Mouse (Mus musculus) neural tube, embryonic 14.5 days (tissue): ENCODE measurements around the gene Cr1l. TPM values are rescaled to one million over a fixed set of nuclear protein-coding genes. Genes with fewer than 3 reads are reported as not detected.

ENCODE experiments used
- ATAC-seq: fragments of 200-750 bp; cut with Nextera tagmentation; 2 replicates; pipeline ENCODE4 v1.8.0; 2017; ENCODE audit warnings: low read depth, mild to moderate bottlenecking, moderate TSS enrichment, moderate library complexity
- H3K27ac ChIP-seq: fragments of 300-500 bp; sonication (generic); 2 replicates; pipeline ENCODE4 v1.5.1; 2014; ENCODE audit warnings: low read depth, mild to moderate bottlenecking, control low read depth, low read length, moderate library complexity, mixed read lengths
- H3K27me3 ChIP-seq: fragments of 300-500 bp; sonication (generic); 2 replicates; pipeline ENCODE4 v1.6.1; 2014; ENCODE audit warnings: low read length; ENCODE audit not compliant: control insufficient read depth, insufficient read depth
- H3K36me3 ChIP-seq: fragments of 300-500 bp; sonication (generic); 2 replicates; pipeline ENCODE4 v1.6.1; 2014; ENCODE audit warnings: low read length, mixed read lengths; ENCODE audit not compliant: control insufficient read depth, insufficient read depth
- H3K4me1 ChIP-seq: fragments of 300-500 bp; sonication (generic); 2 replicates; pipeline ENCODE4 v1.6.1; 2014; ENCODE audit warnings: low read length; ENCODE audit not compliant: control insufficient read depth, insufficient read depth
- H3K4me2 ChIP-seq: fragments of 300-500 bp; sonication (generic); 2 replicates; pipeline ENCODE4 v1.6.1; 2014; ENCODE audit warnings: mild to moderate bottlenecking, low read depth, low read length, control low read depth
- H3K4me3 ChIP-seq: fragments of 300-500 bp; sonication (generic); 2 replicates; pipeline ENCODE4 v1.5.1; 2014; ENCODE audit warnings: low read depth, low read length, control low read depth, mixed read lengths
- H3K9ac ChIP-seq: fragments of 300-500 bp; sonication (generic); replicated peaks from 2 replicates; pipeline ENCODE4 v1.6.1; 2014; ENCODE audit warnings: low read depth, mild to moderate bottlenecking, control low read depth, low read length, mixed read lengths
- H3K9me3 ChIP-seq: fragments of 300-500 bp; sonication (generic); 2 replicates; pipeline ENCODE4 v1.6.1; 2016; ENCODE audit warnings: low read length; ENCODE audit not compliant: control insufficient read depth
- WGBS: fragments of 180-500 bp; shearing (Covaris S2); extraction: QIAGEN DNeasy Blood & Tissue Kit; methylation state at CpG from one replicate; pipeline ENCODE4 v1.1.7; 2014; 5-methylcytosine and 5-hydroxymethylcytosine counted together
- polyA plus RNA-seq: library from polyadenylated mRNA; unstranded; fragments of >200 nt; fragmentation: Nextera tagmentation; extraction: Ambion mirVana; gene quantifications from 2 replicates; pipeline ENCODE4 v1.2.1, GENCODE M21; 2014

Gene Cr1l
- 34.8 and 35.6 TPM in 2 replicates for polyA plus RNA-seq

DNA sequence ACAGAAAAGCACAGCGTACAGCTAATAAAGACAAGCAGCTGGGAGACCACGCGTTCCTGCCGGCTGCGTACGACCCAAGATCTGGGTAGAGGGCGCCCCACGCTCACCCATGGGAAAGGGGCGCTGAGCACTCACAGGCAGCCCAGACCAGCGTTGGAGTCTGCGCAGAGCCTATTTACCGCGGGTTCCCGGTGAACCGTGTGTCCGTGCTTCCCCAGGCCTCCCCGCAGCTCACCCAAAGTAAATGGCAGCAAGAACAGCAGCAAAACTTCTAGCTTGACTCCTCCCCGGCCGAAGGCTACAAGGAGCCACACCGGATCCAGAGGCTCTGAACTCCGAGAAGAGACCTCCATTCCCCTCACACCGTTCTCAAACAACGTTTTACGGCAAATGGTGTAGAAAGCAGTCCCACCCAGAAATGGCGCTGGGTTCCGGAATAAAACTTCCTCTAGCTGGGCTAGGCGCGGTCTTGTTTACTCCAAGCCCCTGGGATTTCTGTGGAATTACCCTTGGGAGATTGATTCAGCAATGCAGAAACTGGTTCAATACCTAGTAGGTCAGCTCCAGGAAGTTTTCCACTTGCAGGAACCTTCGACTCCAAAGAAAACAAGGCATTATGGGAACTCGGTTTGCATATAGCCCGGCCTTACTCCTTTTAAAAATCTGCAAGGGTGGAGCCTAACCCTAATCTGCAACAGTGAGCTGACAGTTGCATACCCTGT, at the start of gene Cr1l:
Gene Cr1l, minus strand, starts transcription at position 634 of the 722 bp plus-strand sequence.
- Histone ChIP-seq H3K36me3 (peaks cover 4% of the 10 kb centered on the region; the same call in 1 of the 2 replicates), H3K27ac (peak within 1 kb of the TSS; percentile 91), H3K9ac (peak within 1 kb of the TSS; percentile 69), H3K27me3 (no peaks in the 10 kb centered on the region), H3K4me3 (peak within 1 kb of the TSS; percentile 53), H3K4me2 (peak within 1 kb of the TSS; percentile 62), H3K4me1 (peaks cover 8% of the 10 kb centered on the region; the same call in 1 of the 2 replicates), H3K9me3 (no peaks in the 10 kb centered on the region)
- under 1% methylated on average over 31 of the region's 31 CpGs for WGBS
- peak; percentile 100 for ATAC-seq

DNA sequence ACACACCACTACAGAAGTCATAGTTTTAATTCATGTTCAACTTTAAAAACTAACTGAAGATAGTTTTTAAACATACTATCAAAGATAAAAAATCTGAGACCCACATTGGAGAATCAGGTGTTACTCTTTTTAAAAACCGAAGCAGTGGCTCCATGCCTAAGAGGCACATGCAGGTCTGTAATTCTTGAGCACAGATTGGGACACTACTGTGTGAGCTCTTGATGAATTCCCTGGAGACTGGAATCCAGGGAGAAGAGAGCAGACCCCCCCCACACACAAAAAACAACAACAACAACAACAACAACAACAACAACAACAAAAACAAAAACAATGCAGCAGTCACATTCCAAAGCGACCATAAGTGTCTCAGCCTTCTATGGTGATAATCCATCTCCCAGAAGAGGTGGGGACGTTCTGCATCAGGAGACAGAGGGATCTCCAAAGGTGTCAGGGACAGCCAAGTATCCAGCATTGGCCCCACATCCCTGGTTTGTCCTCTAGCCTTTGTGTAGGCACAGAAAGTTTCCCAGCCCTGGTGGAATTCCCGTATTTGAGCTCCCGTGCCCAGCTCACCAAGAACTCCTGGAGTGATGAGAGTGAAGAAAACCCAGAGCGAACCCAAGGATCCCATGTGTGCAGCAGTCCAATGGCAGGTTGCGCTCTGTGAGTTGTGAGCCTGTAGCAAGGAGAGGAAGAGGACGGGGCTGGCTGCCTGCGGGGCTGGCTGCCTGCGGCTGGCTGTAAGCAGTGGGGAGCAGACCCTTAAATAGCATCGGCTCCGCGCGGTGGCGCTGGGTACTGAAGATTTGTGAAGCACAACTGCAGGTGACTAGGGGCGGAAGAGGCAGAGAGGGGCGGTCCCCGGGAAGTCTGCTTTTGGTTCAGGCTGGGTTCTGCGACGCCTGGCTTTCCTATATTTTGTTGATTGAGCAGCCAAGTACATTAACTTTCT, 44.9 kb upstream of the Cr1l start, which contains the start of gene Cr2:
Gene Cr2, minus strand, starts transcription at position 737 of the 952 bp plus-strand sequence.
- Histone ChIP-seq H3K27me3 (no peaks in the 10 kb centered on the region), H3K9ac (peak within 1 kb of the TSS; percentile 21; the same call in 1 of the 2 replicates), H3K9me3 (no peaks in the 10 kb centered on the region), H3K4me3 (peak within 1 kb of the TSS; percentile 16; the same call in 1 of the 2 replicates), H3K27ac (no peak within 1 kb of the TSS), H3K4me2 (peak within 1 kb of the TSS; percentile 53), H3K4me1 (no peaks in the 10 kb centered on the region), H3K36me3 (no peaks in the 10 kb centered on the region)
- WGBS, result 8% methylated on average over 20 of the region's 20 CpGs
- peak; percentile 99 for ATAC-seq

DNA sequence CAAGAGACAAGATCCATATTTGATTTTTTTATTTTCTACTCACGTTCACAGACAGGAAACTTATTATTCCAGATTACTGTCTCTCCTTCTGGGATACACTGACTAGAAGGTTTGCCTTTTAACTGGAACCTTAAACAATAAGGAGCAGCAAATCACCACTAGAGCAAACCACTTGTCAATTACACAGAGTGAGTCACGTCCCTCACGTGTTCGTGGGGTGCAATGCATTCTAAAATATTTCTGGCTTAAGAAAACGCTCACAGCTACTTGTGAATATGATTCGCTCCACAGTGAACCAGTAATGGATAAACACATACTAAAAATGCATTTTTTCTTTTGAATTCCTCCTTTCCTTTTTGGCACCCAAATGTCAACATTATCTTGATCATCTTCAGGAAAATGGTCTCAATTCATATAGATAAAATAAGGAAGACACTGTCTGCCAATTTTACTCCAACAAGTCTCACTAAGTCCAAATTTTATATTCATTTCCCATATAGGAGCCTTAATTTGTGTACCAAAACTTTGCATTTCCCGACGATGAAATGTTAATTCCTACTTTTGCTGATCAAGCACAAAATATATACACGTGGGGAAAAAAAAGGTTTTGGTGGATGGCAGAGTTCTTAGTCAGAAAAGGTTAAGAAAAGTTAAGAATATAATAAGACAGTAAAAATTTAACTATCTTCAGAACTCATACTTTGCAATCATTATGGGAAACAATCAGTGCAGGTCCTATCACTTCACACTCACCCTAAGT, 33.8 kb upstream of the Cr1l start:
- H3K27ac ChIP-seq, result no peak overlapping the region
- no peaks in the 10 kb centered on the region for H3K4me1 ChIP-seq
- H3K4me2 ChIP-seq, result no peak overlapping the region
- H3K9me3 ChIP-seq, result no peaks in the 10 kb centered on the region
- no peaks in the 10 kb centered on the region for H3K36me3 ChIP-seq
- no peak for ATAC-seq
- no peak overlapping the region for H3K4me3 ChIP-seq
- no peak overlapping the region for H3K9ac ChIP-seq
- no peaks in the 10 kb centered on the region for H3K27me3 ChIP-seq
- 82% methylated on average over 9 of the region's 9 CpGs for WGBS

GRCm38 (mm10) chr1:195132070-195132469, 684 bp upstream of the Cr1l start:
- Histone ChIP-seq H3K4me1 (peaks cover 8% of the 10 kb centered on the region; the same call in 1 of the 2 replicates), H3K27me3 (no peaks in the 10 kb centered on the region), H3K9ac (0 out of 2 replicates have a peak overlapping the region, but pooled peaks have one; percentile 69), H3K36me3 (peaks cover 4% of the 10 kb centered on the region; the same call in 1 of the 2 replicates), H3K4me3 (peak overlapping the region; percentile 53), H3K4me2 (peak overlapping the region; percentile 62), H3K9me3 (no peaks in the 10 kb centered on the region), H3K27ac (peak overlapping the region; percentile 91; the same call in 1 of the 2 replicates)
- no peak for ATAC-seq
- WGBS, result 62% methylated on average over 3 of the region's 3 CpGs

- peaks cover 4% of the 10 kb centered on the region; the same call in 1 of the 2 replicates for H3K36me3 ChIP-seq
- 31% methylated on average over 4 of the region's 4 CpGs for WGBS
- peak overlapping the region; percentile 53 for H3K4me3 ChIP-seq
- peak overlapping the region; percentile 62 for H3K4me2 ChIP-seq
- H3K9ac ChIP-seq, result peak overlapping the region; percentile 69; the same call in 1 of the 2 replicates
- H3K27me3 ChIP-seq, result no peaks in the 10 kb centered on the region
- no peak for ATAC-seq
- peak overlapping the region; percentile 91 for H3K27ac ChIP-seq
- peaks cover 8% of the 10 kb centered on the region; the same call in 1 of the 2 replicates for H3K4me1 ChIP-seq
- no peaks in the 10 kb centered on the region for H3K9me3 ChIP-seq
Observed at GRCm38 (mm10) chr1:195131675-195132015, 259 bp upstream of the Cr1l start.

DNA sequence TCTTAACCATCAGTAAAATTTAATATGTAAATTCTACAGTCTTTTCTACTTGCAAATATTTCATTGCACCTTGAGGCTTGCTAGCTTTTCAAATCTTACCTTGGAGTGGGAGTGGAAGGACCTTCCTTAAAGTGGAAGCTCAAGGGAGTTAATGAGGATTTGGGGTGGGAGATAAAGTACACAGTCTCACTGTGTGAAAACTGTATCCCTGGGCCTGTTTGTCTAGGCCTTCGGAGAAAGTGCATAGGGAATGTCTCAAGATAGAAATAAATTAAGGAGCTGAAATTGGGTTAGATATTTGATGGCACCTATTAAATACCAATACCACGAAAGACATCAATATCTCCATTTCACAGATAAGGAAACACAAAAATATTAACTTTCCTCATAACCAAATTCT, 907 bp downstream of the Cr1l start:
- H3K27ac ChIP-seq, result peak overlapping the region; percentile 91
- peak overlapping the region; percentile 53 for H3K4me3 ChIP-seq
- H3K4me1 ChIP-seq, result peaks cover 8% of the 10 kb centered on the region; the same call in 1 of the 2 replicates
- H3K4me2 ChIP-seq, result peak overlapping the region; percentile 62
- H3K9me3 ChIP-seq, result no peaks in the 10 kb centered on the region
- H3K9ac ChIP-seq, result peak overlapping the region; percentile 69; the same call in 1 of the 2 replicates
- WGBS, result 13% methylated on average over 2 of the region's 2 CpGs
- peak; percentile 47; the same call in 1 of the 2 replicates for ATAC-seq
- H3K36me3 ChIP-seq, result peaks cover 4% of the 10 kb centered on the region; the same call in 1 of the 2 replicates
- no peaks in the 10 kb centered on the region for H3K27me3 ChIP-seq

DNA sequence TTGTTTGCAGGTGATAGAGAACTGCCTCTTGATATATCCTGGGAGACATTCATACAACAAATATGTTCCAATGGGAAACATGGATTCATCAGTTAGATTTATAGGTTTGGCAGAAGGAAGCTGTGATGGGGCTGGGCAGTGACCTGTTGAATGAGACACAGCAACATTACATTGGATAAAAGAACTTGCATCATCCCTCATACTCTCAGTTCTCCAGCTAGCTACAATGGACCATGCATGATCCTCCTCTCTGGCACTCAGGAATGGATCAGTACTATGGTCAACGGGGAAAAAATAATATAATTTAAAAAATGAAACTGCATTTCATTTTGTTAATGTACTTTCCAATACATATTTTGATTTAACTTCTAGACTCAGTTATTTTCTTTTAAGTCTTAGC, 1.5 kb downstream of the Cr1l start:
- no peak for ATAC-seq
- Histone ChIP-seq H3K4me2 (no peak overlapping the region), H3K27ac (no peak overlapping the region), H3K4me3 (no peak overlapping the region), H3K4me1 (peaks cover 8% of the 10 kb centered on the region; the same call in 1 of the 2 replicates), H3K36me3 (peaks cover 4% of the 10 kb centered on the region; the same call in 1 of the 2 replicates), H3K9ac (no peak overlapping the region), H3K9me3 (no peaks in the 10 kb centered on the region), H3K27me3 (no peaks in the 10 kb centered on the region)
- 74% methylated on average over 1 of the region's 1 CpGs for WGBS

- Histone ChIP-seq H3K4me1 (no peaks in the 10 kb centered on the region), H3K9me3 (no peaks in the 10 kb centered on the region), H3K36me3 (no peaks in the 10 kb centered on the region), H3K9ac (no peak overlapping the region), H3K4me2 (no peak overlapping the region), H3K4me3 (no peak overlapping the region), H3K27me3 (no peaks in the 10 kb centered on the region), H3K27ac (no peak overlapping the region)
- WGBS, result 92% methylated on average over 1 of the region's 1 CpGs
- no peak for ATAC-seq
Observed at GRCm38 (mm10) chr1:195114414-195114813, 17.0 kb downstream of the Cr1l start.
